Mouse (Mus musculus) lung, embryonic 15.5 days (tissue): ENCODE measurements around the gene Galnt9. TPM values are rescaled to one million over a fixed set of nuclear protein-coding genes. Genes with fewer than 3 reads are reported as not detected.

Experiments
- ATAC-seq: fragments of 200-750 bp; cut with Nextera tagmentation; 2 replicates; pipeline ENCODE4 v1.8.0; 2017; ENCODE audit warnings: moderate number of reproducible peaks, borderline replicate concordance; ENCODE audit not compliant: low FRiP score, low TSS enrichment; ENCODE audit errors: extremely low read depth
- H3K27ac ChIP-seq: fragments of 300-500 bp; sonication (generic); 2 replicates; pipeline ENCODE4 v1.5.1; 2015; ENCODE audit warnings: moderate library complexity, mild to moderate bottlenecking, inconsistent platforms
- H3K27me3 ChIP-seq: fragments of 300-500 bp; sonication (generic); 2 replicates; pipeline ENCODE4 v1.6.1; 2015; ENCODE audit warnings: inconsistent platforms
- H3K36me3 ChIP-seq: fragments of 300-500 bp; sonication (generic); 2 replicates; pipeline ENCODE4 v1.6.1; 2015; ENCODE audit warnings: inconsistent platforms
- H3K4me1 ChIP-seq: fragments of 300-500 bp; sonication (generic); 2 replicates; pipeline ENCODE4 v1.6.1; 2015; ENCODE audit warnings: inconsistent platforms
- H3K4me2 ChIP-seq: fragments of 300-500 bp; sonication (generic); 2 replicates; pipeline ENCODE4 v1.6.1; 2015; ENCODE audit warnings: inconsistent platforms, mild to moderate bottlenecking, moderate library complexity
- H3K4me3 ChIP-seq: fragments of 300-500 bp; sonication (generic); 2 replicates; pipeline ENCODE4 v1.5.1; 2015; ENCODE audit warnings: mild to moderate bottlenecking, inconsistent platforms
- H3K9ac ChIP-seq: fragments of 300-500 bp; sonication (generic); 2 replicates; pipeline ENCODE4 v1.6.1; 2015; ENCODE audit warnings: inconsistent platforms
- H3K9me3 ChIP-seq: fragments of 300-500 bp; sonication (generic); 2 replicates; pipeline ENCODE4 v1.6.1; 2016; ENCODE audit warnings: inconsistent platforms
- WGBS: fragments of 180-500 bp; shearing (Covaris S2); methylation state at CpG from one replicate; pipeline ENCODE4 v1.1.7; 2015; 5-methylcytosine and 5-hydroxymethylcytosine counted together
- polyA plus RNA-seq: library from polyadenylated mRNA; unstranded; fragments of >200 nt; fragmentation: Nextera tagmentation; extraction: Ambion mirVana; gene quantifications from 2 replicates; pipeline ENCODE4 v1.2.1, GENCODE M21; 2015

Galnt9 gene
- polyA plus RNA-seq, 1 experiment from 2014 or later, result 0.25 TPM

GRCm38 (mm10) chr5:110610484-110610883 is 66.3 kb downstream of the Galnt9 start:
- Histone ChIP-seq H3K9me3 (no peaks in the 10 kb centered on the region), H3K4me2 (no peak overlapping the region), H3K27ac (no peak overlapping the region), H3K27me3 (no peaks in the 10 kb centered on the region), H3K4me1 (no peaks in the 10 kb centered on the region), H3K9ac (no peak overlapping the region), H3K4me3 (no peak overlapping the region), H3K36me3 (no peaks in the 10 kb centered on the region)
- WGBS, result 80% methylated on average over 7 of the region's 7 CpGs
- ATAC-seq, result no peak

- Histone ChIP-seq H3K27ac (no peak overlapping the region), H3K4me3 (no peak overlapping the region), H3K9ac (no peak overlapping the region), H3K4me2 (no peak overlapping the region), H3K9me3 (no peaks in the 10 kb centered on the region), H3K27me3 (no peaks in the 10 kb centered on the region), H3K4me1 (no peaks in the 10 kb centered on the region), H3K36me3 (no peaks in the 10 kb centered on the region)
- no peak for ATAC-seq
- whole genome bisulfite sequencing, result 72% methylated on average over 5 of the region's 5 CpGs
These were observed 67.4 kb downstream of the Galnt9 start for GRCm38 (mm10) chr5:110611435-110612158.

- Histone ChIP-seq H3K27me3 (no peaks in the 10 kb centered on the region), H3K27ac (no peak overlapping the region), H3K36me3 (no peaks in the 10 kb centered on the region), H3K4me1 (no peaks in the 10 kb centered on the region), H3K4me3 (no peak overlapping the region), H3K4me2 (no peak overlapping the region), H3K9ac (no peak overlapping the region), H3K9me3 (no peaks in the 10 kb centered on the region)
- WGBS, result 77% methylated on average over 6 of the region's 6 CpGs
- no peak for ATAC-seq
These were observed 75.1 kb downstream of the Galnt9 start for GRCm38 (mm10) chr5:110619226-110619625.

- 77% methylated on average over 2 of the region's 2 CpGs for WGBS
These were observed 80.2 kb downstream of the Galnt9 start for GRCm38 (mm10) chr5:110624319-110624718.

GRCm38 (mm10) chr5:110627351-110627750 is 83.2 kb downstream of the Galnt9 start:
- Histone ChIP-seq H3K27ac (no peak overlapping the region), H3K9me3 (no peaks in the 10 kb centered on the region), H3K4me1 (no peaks in the 10 kb centered on the region), H3K9ac (no peak overlapping the region), H3K27me3 (peaks cover 6% of the 10 kb centered on the region; the same call in 1 of the 2 replicates), H3K4me3 (no peak overlapping the region), H3K4me2 (no peak overlapping the region), H3K36me3 (no peaks in the 10 kb centered on the region)
- ATAC-seq, result no peak
- WGBS, result 60% methylated on average over 10 of the region's 10 CpGs

More at GRCm38 (mm10) chr5:110624319-110624718, 80.2 kb downstream of the Galnt9 start:
- Histone ChIP-seq H3K36me3 (no peaks in the 10 kb centered on the region), H3K9me3 (no peaks in the 10 kb centered on the region), H3K27me3 (peaks cover 6% of the 10 kb centered on the region; the same call in 1 of the 2 replicates), H3K9ac (no peak overlapping the region), H3K4me3 (no peak overlapping the region), H3K4me1 (no peaks in the 10 kb centered on the region), H3K27ac (no peak overlapping the region), H3K4me2 (no peak overlapping the region)
- ATAC-seq, result no peak

GRCm38 (mm10) chr5:110628156-110628555 is 84.0 kb downstream of the Galnt9 start:
- 13% methylated on average over 19 of the region's 19 CpGs for WGBS
- peak overlapping the region; percentile 26 for H3K4me2 ChIP-seq
- H3K27ac ChIP-seq, result no peak overlapping the region
- no peak overlapping the region for H3K9ac ChIP-seq
- no peak overlapping the region for H3K4me3 ChIP-seq
- ATAC-seq, result no peak
- H3K36me3 ChIP-seq, result no peaks in the 10 kb centered on the region
- no peaks in the 10 kb centered on the region for H3K4me1 ChIP-seq
- peaks cover 6% of the 10 kb centered on the region; the same call in 1 of the 2 replicates for H3K27me3 ChIP-seq
- H3K9me3 ChIP-seq, result no peaks in the 10 kb centered on the region

GRCm38 (mm10) chr5:110629525-110630120 is 85.5 kb downstream of the Galnt9 start:
- Histone ChIP-seq H3K4me2 (no peak overlapping the region), H3K9me3 (no peaks in the 10 kb centered on the region), H3K4me3 (no peak overlapping the region), H3K4me1 (no peaks in the 10 kb centered on the region), H3K27me3 (peaks cover 6% of the 10 kb centered on the region; the same call in 1 of the 2 replicates), H3K9ac (no peak overlapping the region), H3K36me3 (no peaks in the 10 kb centered on the region), H3K27ac (no peak overlapping the region)
- 73% methylated on average over 2 of the region's 2 CpGs for WGBS
- no peak for ATAC-seq

GRCm38 (mm10) chr5:110635951-110636707 is 92.0 kb downstream of the Galnt9 start:
- ATAC-seq, result no peak

GRCm38 (mm10) chr5:110638306-110639074 is 94.3 kb downstream of the Galnt9 start:
- no peaks in the 10 kb centered on the region for H3K27me3 ChIP-seq
- 71% methylated on average over 7 of the region's 7 CpGs for WGBS

More at GRCm38 (mm10) chr5:110635951-110636707, 92.0 kb downstream of the Galnt9 start:
- WGBS, result 36% methylated on average over 6 of the region's 6 CpGs
- Histone ChIP-seq H3K27me3 (no peaks in the 10 kb centered on the region), H3K36me3 (no peaks in the 10 kb centered on the region), H3K9me3 (no peaks in the 10 kb centered on the region), H3K27ac (no peak overlapping the region), H3K9ac (no peak overlapping the region), H3K4me1 (no peaks in the 10 kb centered on the region), H3K4me3 (no peak overlapping the region), H3K4me2 (no peak overlapping the region)

GRCm38 (mm10) chr5:110639459-110639858 is 95.3 kb downstream of the Galnt9 start:
- Histone ChIP-seq H3K27ac (no peak overlapping the region), H3K4me2 (peak overlapping the region; percentile 42), H3K9ac (no peak overlapping the region), H3K27me3 (no peaks in the 10 kb centered on the region), H3K36me3 (no peaks in the 10 kb centered on the region), H3K4me1 (no peaks in the 10 kb centered on the region), H3K9me3 (no peaks in the 10 kb centered on the region), H3K4me3 (no peak overlapping the region)
- 21% methylated on average over 12 of the region's 12 CpGs for WGBS
- ATAC-seq, result no peak

More at GRCm38 (mm10) chr5:110638306-110639074, 94.3 kb downstream of the Galnt9 start:
- H3K9ac ChIP-seq, result no peak overlapping the region
- no peak overlapping the region for H3K4me2 ChIP-seq
- ATAC-seq, result no peak
- no peak overlapping the region for H3K27ac ChIP-seq
- H3K36me3 ChIP-seq, result no peaks in the 10 kb centered on the region
- H3K4me3 ChIP-seq, result no peak overlapping the region
- H3K4me1 ChIP-seq, result no peaks in the 10 kb centered on the region
- no peaks in the 10 kb centered on the region for H3K9me3 ChIP-seq

GRCm38 (mm10) chr5:110646377-110646776 is 102.2 kb downstream of the Galnt9 start:
- Histone ChIP-seq H3K4me2 (no peak overlapping the region), H3K4me1 (no peaks in the 10 kb centered on the region), H3K36me3 (peaks cover 58% of the 10 kb centered on the region), H3K9me3 (no peaks in the 10 kb centered on the region), H3K27ac (no peak overlapping the region), H3K9ac (no peak overlapping the region), H3K27me3 (no peaks in the 10 kb centered on the region), H3K4me3 (no peak overlapping the region)
- ATAC-seq, result no peak
